Comparison of ENCODE assay signal across 15 mouse cellular contexts in genomic region chr2:158776716-158777115, GRCm38 (mm10). TPM values are rescaled to one million over a fixed set of nuclear protein-coding genes. Genes with fewer than 3 reads are reported as not detected.
DNase-seq lines count a peak whose midpoint lies in the region; ATAC-seq and TF ChIP-seq lines count a peak whose summit lies in the region.
"Had no signal": no experiment of that assay in that cellular context is flagged by ENCODE, and none has a peak within 500 bp of the region (broad histone marks: within the 10 kb centered on the region; RNA-seq: fewer than 3 reads in every experiment).

No protein-coding gene starts in this region.

- WGBS in hindbrain, postnatal 0 days, result 56% methylated on average over 4 of the region's 4 CpGs
- whole genome bisulfite sequencing in hindbrain, embryonic 14.5 days, result 76% methylated on average over 4 of the region's 4 CpGs

- ATAC-seq in hindbrain, postnatal 0 days, result peak; percentile 58; the same call in 1 of the 2 replicates
- no peak for ATAC-seq in hindbrain, embryonic 14.5 days (ENCODE audit: low FRiP score)
- ATAC-seq in erythroblast, adult 5-6 weeks (replicated peaks; ENCODE audit: low FRiP score, poor library complexity, severe bottlenecking), result no peak

- no peaks in the 10 kb centered on the region for H3K9me3 ChIP-seq in hindbrain, postnatal 0 days (ENCODE audit: low read length)
- no peaks in the 10 kb centered on the region for H3K9me3 ChIP-seq in hindbrain, embryonic 14.5 days (ENCODE audit: control insufficient read depth, low read length)
- H3K9me3 ChIP-seq: hindbrain, embryonic 10.5 days; limb, embryonic 13.5 days; liver, embryonic 15.5 days had no signal

- DNase-seq in gastrocnemius, adult 2 months, result peak; percentile 62
- DNase-seq in gastrocnemius, postnatal 4 days (ENCODE audit: low spot score in 2 of 2), result no peak
- peak; percentile 58 for DNase-seq in hindbrain, postnatal 0 days (ENCODE audit: low spot score)
- no peak for DNase-seq in hindbrain, embryonic 14.5 days (ENCODE audit: low spot score)
- DNase-seq in adipocyte (ENCODE audit: low spot score), result peak; percentile 33
- peak; percentile 30 for DNase-seq in fat pad, adult 2 months (ENCODE audit: extremely low read depth, low read depth, low spot score)
- DNase-seq: cerebellum, adult 11 months; lung, postnatal 36 days; right cerebral cortex, postnatal 14 days had no signal

- no peak overlapping the region for H3K9ac ChIP-seq in hindbrain, postnatal 0 days (replicated peaks; ENCODE audit: low read length)
- no peak overlapping the region for H3K9ac ChIP-seq in hindbrain, embryonic 14.5 days
- H3K9ac ChIP-seq: limb, embryonic 13.5 days; liver, embryonic 15.5 days had no signal

- H3K4me1 ChIP-seq in hindbrain, postnatal 0 days (ENCODE audit: insufficient read depth, low read length), result no peaks in the 10 kb centered on the region
- peaks cover 4% of the 10 kb centered on the region; the same call in 1 of the 2 replicates for H3K4me1 ChIP-seq in hindbrain, embryonic 14.5 days (replicated peaks; ENCODE audit: control insufficient read depth, insufficient read depth, low read length)

- H3K27ac ChIP-seq in gastrocnemius, adult 2 months, result peak overlapping the region; percentile 25; the same call in 1 of the 2 replicates
- H3K27ac ChIP-seq in hindbrain, postnatal 0 days, result no peak overlapping the region
- no peak overlapping the region for H3K27ac ChIP-seq in hindbrain, embryonic 14.5 days
- H3K27ac ChIP-seq: hindbrain, embryonic 10.5 days; kidney, postnatal 0 days; layer of hippocampus, adult 2 months; limb, embryonic 13.5 days; liver, embryonic 15.5 days had no signal

- H3K36me3 ChIP-seq in hindbrain, postnatal 0 days (ENCODE audit: insufficient read depth, low read length), result no peaks in the 10 kb centered on the region
- no peaks in the 10 kb centered on the region for H3K36me3 ChIP-seq in hindbrain, embryonic 14.5 days (replicated peaks; ENCODE audit: control insufficient read depth, insufficient read depth)

- H3K4me2 ChIP-seq in hindbrain, postnatal 0 days (ENCODE audit: low read depth, low read length), result no peak overlapping the region
- H3K4me2 ChIP-seq in hindbrain, embryonic 14.5 days (replicated peaks), result no peak overlapping the region
- H3K4me2 ChIP-seq: limb, embryonic 13.5 days; liver, embryonic 15.5 days had no signal

- no peak overlapping the region for H3K4me3 ChIP-seq in gastrocnemius, adult 2 months
- no peak overlapping the region for H3K4me3 ChIP-seq in hindbrain, postnatal 0 days (ENCODE audit: low read length)
- H3K4me3 ChIP-seq in hindbrain, embryonic 14.5 days (replicated peaks; ENCODE audit: low read length), result no peak overlapping the region
- H3K4me3 ChIP-seq: hindbrain, embryonic 10.5 days; layer of hippocampus, adult 2 months; limb, embryonic 13.5 days; liver, embryonic 15.5 days had no signal

- no peak for TF ChIP-seq CTCF in gastrocnemius, adult 2 months (IDR thresholded peaks at IDR 0.05)
- no peak for TF ChIP-seq CTCF in hindbrain, postnatal 0 days (IDR thresholded peaks at IDR 0.05; ENCODE audit: low read depth)

- H3K27me3 ChIP-seq in hindbrain, postnatal 0 days (ENCODE audit: insufficient read depth, low read length), result no peaks in the 10 kb centered on the region
- no peaks in the 10 kb centered on the region for H3K27me3 ChIP-seq in hindbrain, embryonic 14.5 days (ENCODE audit: control insufficient read depth, insufficient read depth, low read length)
- H3K27me3 ChIP-seq: limb, embryonic 13.5 days; liver, embryonic 15.5 days had no signal

- intact Hi-C loops in gastrocnemius, adult 2 months (cut with DNase I), result no loop called here

RNA-seq across cellular contexts. Expression of gene Fam83d, which starts 8.8 kb away (rescaled TPM):
- 1 to 10 TPM in 1 of 2 experiments, under 1 TPM in 1; 0.95 to 1.4 TPM for total RNA-seq in gastrocnemius, adult 2 months (2021)
- 1 to 10 TPM; 9.3 to 9.8 TPM for total RNA-seq in gastrocnemius, postnatal 4 days (2021)
- 12.0 and 18.8 TPM in 2 replicates for total RNA-seq in hindbrain, postnatal 0 days (2014; rRNA removed)
- polyA plus RNA-seq in hindbrain, postnatal 0 days (2015; fragmentation: Nextera tagmentation; extraction: Ambion mirVana), result 6.7 and 9.2 TPM in 2 replicates
- polyA plus RNA-seq in hindbrain, embryonic 14.5 days (2014; fragmentation: Nextera tagmentation; extraction: Ambion mirVana), result 7.5 and 7.6 TPM in 2 replicates
- 0.96 and 3.8 TPM in 2 replicates for total RNA-seq in erythroblast, adult 5-6 weeks (2015; ENCODE audit: low replicate concordance)
- total RNA-seq in erythroblast, adult 5-6 weeks (2017; ENCODE audit: low replicate concordance), result 2.1 and 4.5 TPM in 2 replicates

RNA-seq across cellular contexts. Expression of gene Dhx35, which starts 17.9 kb away (rescaled TPM):
- 10 to 100 TPM; 10.4 to 11.4 TPM for total RNA-seq in gastrocnemius, adult 2 months (2021)
- 10 to 100 TPM; 12.6 to 15.4 TPM for total RNA-seq in gastrocnemius, postnatal 4 days (2021)
- total RNA-seq in hindbrain, postnatal 0 days (2014; rRNA removed), result 23.8 and 30.7 TPM in 2 replicates
- polyA plus RNA-seq in hindbrain, postnatal 0 days (2015; fragmentation: Nextera tagmentation; extraction: Ambion mirVana), result 10.0 and 10.8 TPM in 2 replicates
- polyA plus RNA-seq in hindbrain, embryonic 14.5 days (2014; fragmentation: Nextera tagmentation; extraction: Ambion mirVana), result 13.2 and 13.5 TPM in 2 replicates
- 3.6 and 5.0 TPM in 2 replicates for total RNA-seq in erythroblast, adult 5-6 weeks (2015; ENCODE audit: low replicate concordance)
- total RNA-seq in erythroblast, adult 5-6 weeks (2017; ENCODE audit: low replicate concordance), result 1.9 and 2.8 TPM in 2 replicates

Comparison
In these comparisons a context has a peak if more than half of its experiments do, and no peak if none do; other contexts are left out.
1. DNase-seq: peak in gastrocnemius, adult 2 months (single experiment), hindbrain, postnatal 0 days (single experiment), adipocyte (single experiment) and fat pad, adult 2 months (single experiment); none in gastrocnemius, postnatal 4 days (0 of 2) and hindbrain, embryonic 14.5 days (single experiment).